Mouse (Mus musculus): ENCODE measurements at regions not wholly inside any gene's neighbourhood (a gene's known extent, or its start where the extent isn't known, plus 50 kb on each side); places are given as distances from the start of the nearest gene placed in this dataset.

- no peak for DNase-seq (ENCODE audit: low read depth, low spot score)
These were observed 209.8 kb upstream of the Nr2f2 start for GRCm38 (mm10) chr7:70576112-70576910.

GRCm38 (mm10) chr7:70575614-70576013, 209.1 kb upstream of the Nr2f2 start:
- DNase-seq (ENCODE audit: low read depth, low spot score): no peak

GRCm38 (mm10) chr7:70574194-70574593, 207.7 kb upstream of the Nr2f2 start:
- no peak for DNase-seq (ENCODE audit: low read depth, low spot score)

GRCm38 (mm10) chr7:70565034-70565433, 198.5 kb upstream of the Nr2f2 start:
- no peak for DNase-seq (ENCODE audit: low read depth, low spot score)

- DNase-seq (ENCODE audit: low read depth, low spot score): no peak
These were observed 182.5 kb upstream of the Nr2f2 start for GRCm38 (mm10) chr7:70548936-70549450.

GRCm38 (mm10) chr7:70541881-70542665, 175.5 kb upstream of the Nr2f2 start:
- DNase-seq (ENCODE audit: low read depth, low spot score): no peak

GRCm38 (mm10) chr7:70539121-70539642, 172.6 kb upstream of the Nr2f2 start:
- DNase-seq (ENCODE audit: low read depth, low spot score): no peak

- DNase-seq (ENCODE audit: low read depth, low spot score): no peak
These were observed 169.5 kb upstream of the Nr2f2 start for GRCm38 (mm10) chr7:70536046-70536445.

GRCm38 (mm10) chr7:70533552-70533951, 167.0 kb upstream of the Nr2f2 start:
- DNase-seq (ENCODE audit: low read depth, low spot score): no peak

GRCm38 (mm10) chr7:70527921-70528320, 161.4 kb upstream of the Nr2f2 start:
- DNase-seq (ENCODE audit: low read depth, low spot score): no peak

- DNase-seq (ENCODE audit: low read depth, low spot score): no peak
These were observed 158.8 kb upstream of the Nr2f2 start for GRCm38 (mm10) chr7:70525372-70525771.

GRCm38 (mm10) chr7:70524744-70525143, 158.2 kb upstream of the Nr2f2 start:
- DNase-seq (ENCODE audit: low read depth, low spot score): no peak

- DNase-seq (ENCODE audit: low read depth, low spot score): no peak
These were observed 157.7 kb upstream of the Nr2f2 start for GRCm38 (mm10) chr7:70524251-70524650.

GRCm38 (mm10) chr7:70516741-70517140, 150.2 kb upstream of the Nr2f2 start:
- DNase-seq (ENCODE audit: low read depth, low spot score): no peak

- no peak for DNase-seq (ENCODE audit: low read depth, low spot score)
These were observed 148.9 kb upstream of the Nr2f2 start for GRCm38 (mm10) chr7:70515341-70515851.

GRCm38 (mm10) chr7:70514666-70515065, 148.1 kb upstream of the Nr2f2 start:
- no peak for DNase-seq (ENCODE audit: low read depth, low spot score)

- no peak for DNase-seq (ENCODE audit: low read depth, low spot score)
These were observed 145.8 kb upstream of the Nr2f2 start for GRCm38 (mm10) chr7:70512354-70512753.

- DNase-seq (ENCODE audit: low read depth, low spot score): no peak
These were observed 139.2 kb upstream of the Nr2f2 start for GRCm38 (mm10) chr7:70505671-70506181.

GRCm38 (mm10) chr7:70501821-70502220, 135.3 kb upstream of the Nr2f2 start:
- DNase-seq (ENCODE audit: low read depth, low spot score): no peak

GRCm38 (mm10) chr7:70496541-70497154, 130.1 kb upstream of the Nr2f2 start:
- no peak for DNase-seq (ENCODE audit: low read depth, low spot score)

GRCm38 (mm10) chr7:70484201-70484600, 117.7 kb upstream of the Nr2f2 start:
- no peak for DNase-seq (ENCODE audit: low read depth, low spot score)

All from WW6 (cell line).